Mouse (Mus musculus) Muller cell, postnatal 12 days (primary cell): ENCODE measurements around the gene Usp8.

ENCODE experiments used
- DNase-seq: peaks from one replicate; pipeline ENCODE4 v3.0.0-alpha.2; 2015; ENCODE audit errors: inconsistent ontology term

Gene Usp8

DNA sequence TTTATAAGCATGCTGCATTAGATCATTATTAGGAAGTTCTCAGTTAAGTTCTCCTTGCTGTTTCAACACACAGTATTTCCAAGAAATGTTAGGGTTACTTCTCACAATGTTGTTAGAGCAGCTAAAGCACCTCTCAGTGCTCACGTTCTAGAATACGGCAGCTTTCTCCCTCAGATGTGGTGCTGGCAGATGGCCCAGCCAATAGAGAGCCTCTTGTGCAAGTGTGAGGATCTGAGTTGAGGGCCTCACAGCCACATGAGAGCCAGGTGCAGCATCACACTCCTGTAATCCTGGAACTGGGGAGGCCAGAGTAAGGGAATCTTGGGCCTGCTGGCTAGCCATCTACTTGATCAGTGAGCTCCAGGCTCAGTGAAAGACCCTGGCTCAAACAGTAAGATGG, 33.2 kb downstream of the Usp8 start:
- no peak for DNase-seq

DNA sequence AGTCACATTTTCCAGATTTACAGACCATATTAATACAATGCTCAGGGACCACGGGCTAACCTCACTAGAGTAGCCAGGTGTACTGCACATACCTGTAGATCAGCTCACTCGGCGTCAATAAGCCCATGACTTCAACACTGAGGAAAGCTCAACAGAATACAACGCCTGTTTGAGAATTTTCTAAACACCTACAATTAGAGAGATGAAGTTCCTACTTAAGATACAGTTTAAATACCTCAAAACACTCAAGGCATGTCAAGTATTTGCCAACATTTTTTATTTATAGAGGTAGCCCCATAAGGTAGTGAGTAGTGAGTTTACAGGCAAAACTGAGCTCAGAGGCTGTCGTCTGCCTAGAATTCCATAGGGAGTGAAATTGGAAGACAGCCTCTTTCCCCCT, 36.3 kb downstream of the Usp8 start:
- DNase-seq: no peak

DNA sequence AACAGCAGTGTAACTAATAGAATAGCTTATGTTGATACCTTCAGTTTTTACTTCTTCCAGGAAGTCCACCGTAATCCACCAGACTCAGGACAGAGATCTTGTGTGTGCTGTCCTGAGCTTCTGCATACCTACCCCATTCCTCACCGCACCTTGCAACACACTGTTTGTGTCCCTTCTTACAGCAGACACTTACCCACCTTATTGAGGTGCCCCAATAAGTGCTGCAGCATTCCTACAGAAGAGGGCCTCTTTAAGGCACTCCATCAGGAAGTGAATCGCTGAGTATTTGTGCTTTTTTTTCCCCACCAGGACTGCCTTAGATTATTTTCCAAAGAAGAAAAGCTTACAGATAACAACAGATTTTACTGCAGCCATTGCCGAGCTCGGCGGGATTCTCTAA, 48.5 kb downstream of the Usp8 start:
- no peak for DNase-seq

DNA sequence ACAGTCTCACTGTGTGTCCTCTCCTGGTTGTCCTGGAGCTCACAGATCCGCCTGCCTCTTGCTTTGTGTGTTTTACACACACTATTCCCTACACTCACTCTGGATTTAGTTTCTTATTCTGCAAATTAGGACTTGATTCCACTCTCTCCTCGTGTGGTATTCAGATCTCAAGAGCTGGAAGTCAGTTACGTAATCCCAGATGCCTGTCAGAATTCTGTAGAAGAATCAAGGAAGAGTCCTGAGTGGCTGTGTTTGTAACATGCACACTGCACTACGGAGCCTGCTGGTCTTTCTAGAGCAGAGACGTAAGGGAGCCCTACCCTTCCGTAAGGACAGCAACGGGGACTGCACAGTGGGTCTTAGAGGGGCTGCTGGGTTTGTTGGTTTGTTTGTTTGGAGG, 52.2 kb downstream of the Usp8 start:
- no peak for DNase-seq

DNA sequence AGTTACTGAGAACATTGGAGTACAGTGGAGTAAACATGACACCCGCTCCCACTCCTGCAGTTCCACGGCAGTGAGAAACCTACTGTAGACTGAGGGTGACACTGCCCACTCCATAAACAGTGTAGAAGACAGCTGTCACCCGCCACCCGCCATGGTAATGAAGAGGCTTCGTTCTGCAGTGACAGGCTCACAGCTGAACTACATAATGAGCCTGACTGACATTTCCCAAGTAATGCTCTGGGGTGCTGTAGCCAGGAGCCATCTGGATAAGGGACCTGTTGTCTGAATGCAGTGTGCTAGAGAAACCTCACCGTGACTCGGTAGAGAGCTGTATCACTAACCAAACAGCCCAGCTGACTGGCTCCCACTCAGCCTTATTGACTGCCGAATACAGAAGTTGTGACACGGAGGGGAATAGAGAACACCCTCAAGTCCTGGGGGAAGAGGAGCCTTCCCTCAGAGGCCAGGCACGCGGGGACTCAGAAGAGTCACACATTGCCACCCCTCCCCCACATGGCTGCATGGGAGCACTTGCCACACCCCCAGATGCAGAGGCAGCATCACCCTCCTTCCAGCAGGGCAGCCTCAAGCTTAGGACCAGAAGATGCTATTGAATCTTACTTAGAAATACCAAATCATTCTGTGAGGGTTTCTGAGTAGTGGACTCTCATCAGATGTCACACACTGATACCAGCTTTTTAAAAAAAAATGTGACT, 58.9 kb downstream of the Usp8 start:
- DNase-seq: no peak

DNA sequence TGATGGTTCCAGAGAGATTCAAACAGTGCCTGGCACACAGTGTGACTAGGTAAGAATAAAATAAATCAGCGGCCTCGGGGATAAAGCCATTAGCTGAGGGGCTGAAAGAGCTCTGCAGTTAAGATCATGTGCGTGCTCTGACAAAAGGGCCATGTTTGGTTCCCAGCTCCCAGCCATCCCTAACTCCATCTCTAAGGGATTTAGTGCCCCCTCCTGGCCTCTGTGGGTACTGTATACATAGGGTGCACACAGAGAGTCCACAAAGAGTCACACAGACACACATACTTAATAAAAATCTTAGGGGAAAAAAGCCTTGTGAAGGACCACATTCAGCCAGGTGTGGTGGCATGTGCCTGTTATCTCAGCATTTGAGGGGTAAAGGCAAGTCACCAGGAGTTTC, 60.5 kb downstream of the Usp8 start:
- no peak for DNase-seq

DNA sequence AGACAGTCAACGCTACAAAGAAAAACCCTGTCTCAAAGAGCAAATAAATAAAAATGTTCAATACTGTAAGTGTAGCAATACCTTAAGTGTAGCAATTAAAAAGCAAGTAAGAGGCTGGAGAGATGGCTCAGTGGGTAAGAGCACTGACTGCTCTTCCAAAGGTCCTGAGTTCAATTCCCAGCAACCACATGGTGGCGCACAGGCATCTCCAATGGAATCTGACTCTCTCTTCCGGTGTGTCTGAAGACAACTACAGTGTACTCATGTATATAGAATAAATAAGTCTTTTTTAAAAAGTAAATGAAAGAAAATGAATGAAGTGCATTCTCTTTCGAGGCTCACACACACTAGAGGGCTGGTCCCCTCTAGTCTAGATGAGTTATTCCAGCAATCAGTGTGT, 61.1 kb downstream of the Usp8 start:
- DNase-seq: no peak

DNA sequence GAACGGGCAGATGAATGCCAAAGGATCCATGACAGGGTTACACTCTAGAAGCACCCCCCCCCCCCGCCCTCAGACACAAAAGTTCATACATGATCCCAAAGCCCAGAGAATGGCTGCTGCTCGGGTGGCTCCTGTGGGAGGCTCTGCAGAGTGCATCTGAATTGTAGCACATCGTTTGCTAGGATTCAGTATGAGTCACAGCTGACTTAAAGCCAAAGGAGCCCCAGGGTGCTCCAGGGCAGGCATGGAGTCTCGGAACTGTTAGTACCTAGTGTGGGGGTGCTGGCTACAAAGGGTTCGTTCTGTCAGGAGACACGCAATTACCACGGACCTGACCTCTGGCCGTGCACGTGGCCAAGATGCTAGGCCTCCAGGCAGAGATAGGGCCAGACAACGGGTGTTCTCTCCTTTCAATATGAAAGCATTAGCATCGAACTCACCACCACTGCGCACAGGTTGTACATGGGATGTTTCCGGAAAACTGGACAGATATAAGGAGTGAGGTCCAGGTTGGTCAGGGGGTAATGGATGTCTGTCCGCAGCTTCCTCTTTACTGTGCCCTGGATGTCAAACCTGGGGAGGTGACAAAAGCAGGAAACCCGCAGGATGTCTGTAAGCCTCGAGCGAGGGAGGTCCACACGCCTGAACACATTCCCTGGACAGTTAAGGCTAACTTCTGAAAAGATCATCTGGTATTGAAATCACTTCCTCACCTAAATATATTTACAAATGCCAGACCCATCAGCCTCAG, 62.5 kb downstream of the Usp8 start:
- DNase-seq: peak; percentile 46

DNA sequence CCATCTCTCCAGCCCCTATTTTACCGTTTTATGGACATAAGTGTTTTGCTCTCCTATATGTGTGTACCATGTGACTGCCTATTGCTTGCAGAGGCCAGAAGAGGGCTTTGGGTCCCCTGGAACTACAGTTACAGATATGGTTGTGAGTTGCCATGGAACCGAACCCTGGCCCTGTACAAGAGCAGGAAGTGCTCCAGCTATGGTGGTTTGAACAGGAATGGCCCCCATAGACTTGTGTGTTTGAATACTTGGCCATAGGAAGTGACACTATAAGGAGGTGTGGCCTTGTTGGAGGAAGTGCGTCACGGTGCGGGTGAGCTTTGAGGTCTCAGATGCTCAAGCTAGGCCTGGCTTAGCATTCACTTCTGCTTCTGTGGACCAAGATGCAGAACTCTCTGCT, 65.1 kb downstream of the Usp8 start:
- no peak for DNase-seq

DNA sequence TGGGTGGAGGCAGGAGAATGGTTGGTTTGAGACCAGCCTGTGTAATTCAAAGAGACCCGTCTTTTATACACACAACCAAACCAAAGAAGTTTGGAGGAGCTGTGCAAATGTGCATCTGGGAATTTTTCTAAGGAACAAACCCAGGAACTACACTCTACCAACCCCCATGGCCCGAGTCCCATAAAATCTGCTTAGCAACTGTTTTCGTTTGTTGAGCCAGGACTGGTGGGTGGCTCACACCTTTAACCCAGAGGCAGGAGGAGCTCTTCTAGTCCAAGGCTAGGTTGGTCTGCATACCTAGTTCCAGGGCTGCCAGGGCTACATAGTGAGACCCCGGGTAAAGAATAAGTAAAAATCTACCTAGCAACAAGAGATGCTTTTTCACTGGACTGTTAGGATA, 68.8 kb downstream of the Usp8 start:
- no peak for DNase-seq

DNA sequence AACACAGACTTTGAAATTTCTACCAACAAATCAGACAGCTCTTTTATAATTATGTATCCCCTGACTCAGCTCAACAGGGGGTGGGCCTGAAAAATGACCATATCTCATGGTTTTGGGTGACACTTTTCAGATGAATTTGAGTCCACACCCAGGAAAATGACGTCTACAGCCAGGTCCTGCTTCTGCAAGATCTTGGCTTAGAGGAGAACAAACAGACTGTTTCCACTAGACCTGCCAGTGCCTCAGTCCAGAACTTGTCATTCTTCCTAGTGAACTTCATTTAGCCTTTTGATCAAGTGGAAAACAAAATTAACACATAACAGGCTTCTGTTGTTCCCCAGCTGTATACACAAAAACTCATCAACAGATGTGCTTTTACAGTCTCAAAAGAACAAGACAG, 69.3 kb downstream of the Usp8 start:
- DNase-seq: no peak

DNA sequence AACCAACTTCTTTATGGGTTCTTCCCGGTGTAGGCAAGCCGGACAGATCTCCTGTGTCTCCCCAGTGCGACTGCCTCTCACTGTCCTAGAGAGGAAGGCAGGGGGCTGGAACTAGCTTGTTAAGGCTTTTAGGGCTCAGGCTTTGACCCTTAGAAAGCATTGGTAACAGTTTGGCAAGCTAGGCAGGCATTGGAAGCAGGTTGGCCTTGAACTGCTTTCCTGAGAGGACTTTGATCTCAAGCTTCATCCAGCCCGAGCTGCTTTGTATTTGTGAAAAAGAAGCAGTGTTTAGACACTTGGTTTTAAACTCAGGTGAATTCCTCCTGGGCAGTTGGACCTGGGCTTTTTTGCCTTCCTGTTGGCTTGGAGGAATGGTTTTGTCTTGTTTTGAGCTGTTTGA, 71.7 kb downstream of the Usp8 start:
- DNase-seq: no peak

DNA sequence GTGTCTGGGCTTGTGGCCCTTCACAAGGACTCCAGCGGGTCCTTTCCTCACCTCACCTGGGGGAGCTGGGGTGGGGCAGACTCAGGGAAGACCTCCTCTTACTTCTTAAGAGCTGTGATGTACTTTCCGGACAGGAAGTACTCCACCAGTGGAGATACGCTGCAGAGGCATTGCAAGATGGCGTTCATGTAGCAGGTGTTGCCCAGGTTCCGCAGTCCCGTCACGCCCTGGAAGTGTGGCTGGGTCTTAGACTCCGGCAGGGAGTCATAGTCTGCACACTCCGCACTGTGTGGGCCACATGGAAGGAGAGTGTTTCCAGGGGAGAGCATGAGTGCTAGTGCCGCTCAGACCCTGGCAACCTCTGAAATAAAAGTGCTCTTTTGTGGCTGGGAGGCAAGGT, 73.2 kb downstream of the Usp8 start:
- DNase-seq: no peak

DNA sequence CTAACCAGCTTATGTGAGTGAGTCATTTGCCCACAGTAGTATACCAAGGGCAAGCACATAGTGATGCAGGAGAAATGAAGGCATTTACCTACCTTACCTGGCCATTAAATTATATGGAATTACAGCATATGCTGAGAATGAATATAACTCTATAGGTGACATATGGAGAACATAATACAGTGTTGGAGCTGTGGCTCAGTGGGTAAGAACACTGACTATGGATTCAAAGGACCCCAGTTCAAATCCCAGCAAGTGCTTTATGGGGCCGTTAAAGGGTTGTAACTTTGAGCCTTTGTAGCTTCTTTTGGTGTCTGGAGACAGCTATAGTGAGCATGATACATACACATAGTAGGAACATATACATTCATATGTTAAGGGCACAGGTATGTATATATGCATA, 74.3 kb downstream of the Usp8 start:
- no peak for DNase-seq

DNA sequence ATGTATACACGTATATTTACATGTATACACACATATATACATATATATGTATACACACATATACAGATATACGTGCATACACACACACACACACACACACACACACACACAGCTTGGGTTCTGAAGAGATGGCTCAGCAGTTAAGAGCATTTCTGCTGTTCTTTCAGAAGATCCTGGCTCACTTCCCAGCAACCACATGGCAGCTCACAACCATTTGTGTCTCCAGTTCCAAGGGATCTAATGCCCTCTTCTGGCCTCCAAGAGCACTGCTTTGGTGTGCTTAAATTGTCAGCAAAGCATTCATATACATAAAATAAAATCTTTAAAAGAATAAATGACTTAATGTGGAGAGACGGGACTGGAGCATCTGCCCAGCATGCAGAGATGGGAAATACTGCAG, 75.3 kb downstream of the Usp8 start:
- peak; percentile 69 for DNase-seq

DNA sequence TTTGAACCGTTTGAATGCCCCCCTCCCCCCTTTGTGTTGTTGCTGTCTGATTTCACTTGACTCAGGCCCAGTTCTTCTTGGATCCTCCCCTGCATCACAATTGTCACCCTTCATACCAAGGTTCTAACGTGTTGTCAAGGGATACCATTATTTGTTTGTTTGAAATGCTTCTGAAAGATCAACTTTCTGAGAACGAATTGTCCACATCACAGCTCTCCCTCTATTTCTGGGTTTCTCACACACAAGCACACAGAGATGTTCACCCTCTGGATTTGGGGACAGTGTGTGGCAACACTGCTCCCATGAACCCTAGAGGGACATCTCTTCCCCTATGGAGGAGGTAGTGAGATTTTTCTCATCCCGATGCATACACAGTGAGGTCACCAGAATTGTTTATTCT, 76.2 kb downstream of the Usp8 start, which contains the start of gene Usp50:
Usp50 (minus strand) TSS at position 101 of the 400 bp plus-strand sequence.
- DNase-seq: no peak

DNA sequence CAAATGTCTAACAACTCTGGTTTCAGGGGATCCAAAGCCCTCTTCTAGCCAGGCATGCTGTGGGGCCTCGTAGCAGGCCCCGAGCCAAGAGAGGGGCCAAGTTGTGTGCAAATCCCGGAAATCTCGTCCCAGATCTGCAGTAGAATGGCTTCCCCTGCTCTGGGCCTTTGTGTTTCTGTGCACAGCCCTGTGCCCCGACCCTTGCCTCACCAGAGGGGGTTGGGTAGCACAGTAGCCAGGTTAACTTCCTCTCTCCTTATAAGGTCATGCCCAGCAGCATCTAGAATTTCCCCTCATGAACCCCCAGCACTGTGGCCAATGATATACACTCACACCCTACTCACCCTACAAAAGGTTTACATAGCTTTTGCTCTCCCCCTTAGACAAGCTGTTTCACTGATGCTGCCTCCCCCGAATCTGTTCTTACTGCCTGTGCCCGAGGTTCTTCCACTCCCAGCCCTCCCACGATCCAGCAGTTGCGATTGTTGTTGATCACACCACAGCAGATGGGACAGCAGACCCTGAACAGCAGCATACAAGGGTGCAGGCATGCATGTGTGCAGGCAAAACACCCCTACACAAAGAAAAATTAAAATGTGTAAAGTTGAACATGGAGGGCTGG, 80.7 kb downstream of the Usp8 start:
- DNase-seq: no peak

DNA sequence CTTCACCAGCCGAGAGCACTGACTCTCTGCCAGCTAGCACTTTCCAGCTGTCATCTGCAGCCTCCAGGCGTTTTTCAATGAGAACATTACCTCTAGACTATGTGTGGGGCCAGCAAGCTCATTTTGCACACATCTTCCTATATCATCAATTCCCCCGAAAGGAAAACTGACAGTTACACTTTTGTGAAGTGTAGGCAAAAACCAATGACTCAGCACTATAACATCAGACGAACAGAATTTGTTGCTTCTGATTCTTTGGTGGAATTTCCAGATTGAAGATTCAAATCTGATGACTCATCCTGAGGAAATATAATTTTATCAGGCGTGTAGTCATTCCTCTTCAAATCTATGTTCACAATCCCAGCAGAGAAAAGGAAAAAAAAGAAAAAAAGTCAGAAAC, 85.5 kb downstream of the Usp8 start:
- peak; percentile 42 for DNase-seq

DNA sequence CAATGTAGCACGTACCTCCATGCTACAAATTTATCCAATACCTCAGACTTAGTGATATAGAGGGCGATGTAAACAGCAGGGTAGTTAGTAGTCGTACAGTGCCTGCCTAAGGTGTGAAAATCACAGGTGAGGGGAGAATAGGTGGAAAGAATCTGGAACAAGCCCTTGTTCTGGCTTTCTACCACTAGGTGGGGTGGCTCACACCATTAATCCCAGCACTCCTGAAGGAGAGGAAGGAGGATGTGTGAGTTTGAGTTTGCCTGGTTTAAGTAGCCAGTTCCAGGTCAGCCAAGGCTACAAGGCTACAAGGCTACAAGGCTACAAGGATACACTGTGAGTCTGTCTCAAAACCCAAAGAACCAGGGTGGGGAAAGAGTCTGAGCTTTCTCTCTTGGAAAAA, 88.6 kb downstream of the Usp8 start:
- DNase-seq: no peak

DNA sequence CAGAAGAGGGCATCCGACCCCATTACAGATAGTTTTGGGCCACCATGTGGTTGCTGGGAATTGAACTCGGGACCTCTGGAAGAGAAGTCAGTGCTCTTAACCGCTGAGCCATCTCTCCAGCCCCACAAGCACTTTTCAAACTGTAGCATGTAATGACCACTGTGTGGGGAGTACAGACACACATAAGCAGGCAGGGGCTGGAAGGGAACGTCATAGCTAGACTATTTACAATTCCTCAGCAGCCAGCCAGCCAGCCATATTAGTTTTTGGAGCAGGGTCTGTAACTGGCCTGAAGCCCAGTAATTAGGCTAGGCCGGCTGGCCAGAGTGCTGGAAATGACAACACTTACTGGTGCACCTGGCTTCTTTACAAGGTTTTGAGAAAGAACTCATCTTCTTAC, 91.3 kb downstream of the Usp8 start:
- DNase-seq: peak; percentile 13

DNA sequence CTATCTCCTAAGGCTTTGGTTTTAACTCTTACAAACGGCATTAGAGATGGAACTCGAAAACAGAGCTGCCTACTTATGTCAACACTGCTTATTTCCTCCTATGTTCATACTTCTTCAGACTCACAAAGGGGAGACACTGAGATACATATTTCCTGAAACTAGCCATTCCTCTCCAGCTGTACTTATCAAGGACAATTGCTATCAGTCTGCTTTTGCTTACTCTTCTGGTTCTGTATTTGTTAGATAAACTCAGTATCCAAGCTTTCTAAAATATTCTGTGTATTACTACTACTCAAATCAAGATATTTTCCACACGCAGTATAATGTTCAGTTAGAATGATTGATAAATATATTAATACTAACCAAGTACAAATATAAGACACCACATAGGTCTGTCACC, 94.9 kb downstream of the Usp8 start:
- no peak for DNase-seq
